Mouse (Mus musculus) liver, adult 2 months (tissue): ENCODE measurements around the gene A4gnt.

Source experiments
- CTCF ChIP-seq: fragments of 200-500 bp; IDR thresholded peaks from 2 replicates; pipeline ENCODE4 v1.5.1; 2011; ENCODE audit warnings: low read depth, low read length, control low read depth
- POLR2A ChIP-seq: fragments of 200-500 bp; IDR thresholded peaks from 2 replicates; pipeline ENCODE4 v1.6.1; 2011; ENCODE audit warnings: low read length, control low read depth; ENCODE audit not compliant: insufficient read depth; ENCODE audit errors: extremely low read depth

DNA sequence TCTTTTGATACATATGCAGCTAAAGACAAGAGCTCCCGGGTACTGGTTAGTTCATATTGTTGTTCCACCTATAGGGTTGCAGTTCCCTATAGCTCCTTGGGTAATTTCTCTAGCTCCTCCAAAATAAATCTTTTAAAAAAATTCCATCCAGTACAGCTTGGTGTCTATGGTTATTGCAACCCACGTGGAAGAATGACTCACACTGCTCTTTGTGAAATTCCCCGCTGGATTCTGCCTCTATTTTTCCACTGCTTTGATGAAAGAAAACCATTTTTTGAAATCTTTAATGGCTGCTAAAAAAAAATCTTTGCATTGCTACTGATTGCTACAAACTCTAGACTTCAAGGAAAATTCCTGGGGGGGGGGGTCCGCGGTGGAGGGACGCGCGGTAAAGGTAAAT is 7.4 kb downstream of the A4gnt start:
- TF ChIP-seq CTCF (no peak), POLR2A (no peak)
